Mouse (Mus musculus): ENCODE measurements around the gene Ubac1. TPM values are rescaled to one million over a fixed set of nuclear protein-coding genes. Genes with fewer than 3 reads are reported as not detected.

Ubac1 gene
- total RNA-seq (2014; rRNA removed) (25.4 and 28.4 TPM in 2 replicates), polyA plus RNA-seq (2012; rRNA removed) (22.4 and 23.9 TPM in 2 replicates)

DNA sequence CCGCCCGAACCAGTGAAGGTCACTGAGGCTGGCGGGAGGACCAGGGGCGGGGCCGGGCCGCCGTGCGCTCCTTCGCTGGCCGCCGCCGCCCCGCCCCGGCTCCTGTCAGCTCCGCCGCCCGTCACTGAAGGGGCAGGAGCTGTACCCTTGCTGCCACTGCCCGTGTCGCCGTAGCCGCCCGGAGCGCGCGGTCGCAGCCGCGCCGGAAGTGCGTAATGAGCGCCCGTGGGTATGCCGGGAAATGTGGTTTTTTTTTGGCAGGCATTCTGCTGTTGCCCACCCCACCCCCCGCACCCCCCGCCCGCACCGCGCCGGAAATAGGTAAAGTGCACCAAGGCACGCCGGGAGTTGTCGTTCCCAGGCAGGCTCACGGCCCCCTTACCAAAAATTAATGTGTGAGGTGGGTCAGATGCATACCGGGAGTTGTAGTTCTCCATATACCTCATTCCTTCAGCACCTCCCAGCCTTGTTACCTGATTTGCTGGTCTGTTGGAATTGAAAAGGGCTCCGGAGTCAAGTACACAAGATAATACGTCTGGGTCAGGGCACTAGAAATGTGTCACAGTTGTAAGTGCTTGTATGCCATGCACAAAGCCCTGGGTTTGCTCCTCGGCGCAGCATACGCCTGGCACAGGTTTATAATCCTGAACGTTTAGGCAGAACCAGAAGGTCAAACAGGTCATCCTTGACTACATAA, at the start of gene Ubac1:
TSS of gene Ubac1 (minus strand) at position 187 of the 697 bp plus-strand sequence.
- Histone ChIP-seq H3K79me2 (ENCODE audit: control insufficient read depth, insufficient read depth, low read length) (peaks cover 17% of the 10 kb centered on the region), H3K27ac (replicated peaks; ENCODE audit: insufficient read depth, low read depth, low read length) (peak within 1 kb of the TSS; percentile 89), H3K27me3 (ENCODE audit: control insufficient read depth, insufficient read depth, low read length) (no peaks in the 10 kb centered on the region), H3K4me3 (ENCODE audit: insufficient read depth, low read depth, low read length) (peak within 1 kb of the TSS; percentile 67), H3K9ac (ENCODE audit: low read depth, low read length) (peak within 1 kb of the TSS; percentile 66), H3K36me3 (ENCODE audit: control insufficient read depth, insufficient read depth, low read length) (no peaks in the 10 kb centered on the region), H3K4me1 (ENCODE audit: control insufficient read depth, insufficient read depth, low read length) (peaks cover 12% of the 10 kb centered on the region; the same call in 1 of the 2 replicates)
- 5% methylated on average over 50 of the region's 50 CpGs for WGBS
- peak; percentile 86 for DNase-seq (ENCODE audit: extremely low read depth, low read depth, low spot score)
- TF ChIP-seq POLR2A (IDR thresholded peaks at IDR 0.05; ENCODE audit: extremely low read depth, insufficient read depth, low read length) (0 out of 2 replicates have a peak, but pooled peaks have one; percentile 13), CTCF (IDR thresholded peaks at IDR 0.05; ENCODE audit: low read depth, low read length) (no peak)

DNA sequence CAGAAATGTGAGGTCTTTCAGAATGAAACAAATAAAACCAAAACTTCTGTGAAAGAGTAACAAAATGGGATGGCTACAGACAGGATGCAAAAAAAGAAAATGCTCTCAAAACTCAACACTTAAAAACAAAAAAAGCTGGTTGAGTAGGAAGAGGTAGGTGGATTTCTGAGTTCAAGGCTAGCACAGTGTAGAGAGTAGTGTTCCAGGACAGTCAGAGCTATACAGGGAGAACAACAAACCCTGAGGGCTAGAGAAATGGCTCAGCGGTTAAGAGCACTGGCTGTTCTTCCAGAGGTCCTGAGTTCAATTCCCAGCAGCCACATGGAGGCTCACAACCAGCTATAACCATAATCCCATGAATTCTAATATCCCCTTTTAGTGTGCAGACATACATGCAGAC, 47.0 kb upstream of the Ubac1 start:
- Histone ChIP-seq H3K27ac (replicated peaks; ENCODE audit: insufficient read depth, low read depth, low read length) (no peak overlapping the region), H3K36me3 (ENCODE audit: control insufficient read depth, insufficient read depth, low read length) (no peaks in the 10 kb centered on the region; the same call in 1 of the 2 replicates), H3K79me2 (ENCODE audit: control insufficient read depth, insufficient read depth, low read length) (no peaks in the 10 kb centered on the region), H3K4me1 (ENCODE audit: control insufficient read depth, insufficient read depth, low read length) (no peaks in the 10 kb centered on the region), H3K9ac (ENCODE audit: low read depth, low read length) (no peak overlapping the region), H3K27me3 (ENCODE audit: control insufficient read depth, insufficient read depth, low read length) (no peaks in the 10 kb centered on the region), H3K4me3 (ENCODE audit: insufficient read depth, low read depth, low read length) (no peak overlapping the region)
- no peak for DNase-seq (ENCODE audit: extremely low read depth, low read depth, low spot score)
- WGBS = 89% methylated on average over 1 of the region's 1 CpGs
- TF ChIP-seq POLR2A (IDR thresholded peaks at IDR 0.05; ENCODE audit: extremely low read depth, insufficient read depth, low read length) (no peak), CTCF (IDR thresholded peaks at IDR 0.05; ENCODE audit: low read depth, low read length) (no peak)

DNA sequence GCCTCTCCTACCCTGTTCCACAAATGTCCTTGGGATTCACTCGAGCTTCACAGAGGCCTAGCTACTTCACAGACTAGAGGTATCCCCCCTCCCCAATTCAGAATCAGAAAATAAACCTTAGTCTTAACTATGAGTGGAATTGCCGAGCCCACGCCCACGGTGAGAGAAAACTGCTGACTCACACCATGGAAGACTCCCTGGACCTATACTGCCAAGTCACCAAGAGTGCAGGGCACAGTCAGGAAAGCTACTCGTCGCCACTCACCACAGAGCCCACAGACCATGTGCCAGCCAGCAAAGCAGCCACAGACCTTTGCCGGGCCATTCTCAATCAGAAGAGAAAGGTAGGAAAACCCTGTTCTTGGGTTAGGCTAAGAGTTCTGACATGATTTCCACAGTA, 46.6 kb upstream of the Ubac1 start:
- no peak for TF ChIP-seq POLR2A (IDR thresholded peaks at IDR 0.05; ENCODE audit: extremely low read depth, insufficient read depth, low read length)
- no peak for TF ChIP-seq CTCF (IDR thresholded peaks at IDR 0.05; ENCODE audit: low read depth, low read length)
- 76% methylated on average over 7 of the region's 7 CpGs for WGBS
- no peak overlapping the region for H3K27ac ChIP-seq (replicated peaks; ENCODE audit: insufficient read depth, low read depth, low read length)
- no peaks in the 10 kb centered on the region for H3K27me3 ChIP-seq (ENCODE audit: control insufficient read depth, insufficient read depth, low read length)
- H3K36me3 ChIP-seq (ENCODE audit: control insufficient read depth, insufficient read depth, low read length) = no peaks in the 10 kb centered on the region; the same call in 1 of the 2 replicates
- H3K9ac ChIP-seq (ENCODE audit: low read depth, low read length) = no peak overlapping the region
- no peak overlapping the region for H3K4me3 ChIP-seq (ENCODE audit: insufficient read depth, low read depth, low read length)
- no peaks in the 10 kb centered on the region for H3K79me2 ChIP-seq (ENCODE audit: control insufficient read depth, insufficient read depth, low read length)
- DNase-seq (ENCODE audit: extremely low read depth, low read depth, low spot score) = no peak
- H3K4me1 ChIP-seq (ENCODE audit: control insufficient read depth, insufficient read depth, low read length) = no peaks in the 10 kb centered on the region

DNA sequence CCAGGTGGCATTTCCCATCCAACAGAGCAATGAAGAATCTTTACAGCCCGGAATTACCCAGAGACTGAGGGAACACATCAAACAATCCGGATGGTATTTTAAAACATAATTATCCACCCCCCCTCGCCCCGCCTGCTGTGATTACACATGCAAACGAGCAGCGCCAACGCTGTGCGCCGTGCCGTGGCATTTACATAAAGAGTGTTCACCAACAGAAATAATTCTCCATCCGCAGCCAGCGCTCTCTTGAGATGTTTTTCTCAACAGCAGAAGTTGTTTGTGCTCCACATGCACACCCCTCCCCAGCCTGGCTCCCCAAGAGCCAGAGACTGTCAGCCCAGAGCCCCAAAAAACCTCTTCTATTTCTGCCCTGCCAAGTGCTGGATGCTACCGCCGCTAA, 45.0 kb upstream of the Ubac1 start:
- Histone ChIP-seq H3K79me2 (ENCODE audit: control insufficient read depth, insufficient read depth, low read length) (no peaks in the 10 kb centered on the region), H3K36me3 (ENCODE audit: control insufficient read depth, insufficient read depth, low read length) (no peaks in the 10 kb centered on the region; the same call in 1 of the 2 replicates), H3K4me1 (ENCODE audit: control insufficient read depth, insufficient read depth, low read length) (no peaks in the 10 kb centered on the region), H3K4me3 (ENCODE audit: insufficient read depth, low read depth, low read length) (no peak overlapping the region), H3K27ac (replicated peaks; ENCODE audit: insufficient read depth, low read depth, low read length) (no peak overlapping the region), H3K9ac (ENCODE audit: low read depth, low read length) (no peak overlapping the region), H3K27me3 (ENCODE audit: control insufficient read depth, insufficient read depth, low read length) (no peaks in the 10 kb centered on the region)
- no peak for DNase-seq (ENCODE audit: extremely low read depth, low read depth, low spot score)
- no peak for TF ChIP-seq CTCF (IDR thresholded peaks at IDR 0.05; ENCODE audit: low read depth, low read length)
- no peak for TF ChIP-seq POLR2A (IDR thresholded peaks at IDR 0.05; ENCODE audit: extremely low read depth, insufficient read depth, low read length)
- WGBS = 97% methylated on average over 14 of the region's 14 CpGs

DNA sequence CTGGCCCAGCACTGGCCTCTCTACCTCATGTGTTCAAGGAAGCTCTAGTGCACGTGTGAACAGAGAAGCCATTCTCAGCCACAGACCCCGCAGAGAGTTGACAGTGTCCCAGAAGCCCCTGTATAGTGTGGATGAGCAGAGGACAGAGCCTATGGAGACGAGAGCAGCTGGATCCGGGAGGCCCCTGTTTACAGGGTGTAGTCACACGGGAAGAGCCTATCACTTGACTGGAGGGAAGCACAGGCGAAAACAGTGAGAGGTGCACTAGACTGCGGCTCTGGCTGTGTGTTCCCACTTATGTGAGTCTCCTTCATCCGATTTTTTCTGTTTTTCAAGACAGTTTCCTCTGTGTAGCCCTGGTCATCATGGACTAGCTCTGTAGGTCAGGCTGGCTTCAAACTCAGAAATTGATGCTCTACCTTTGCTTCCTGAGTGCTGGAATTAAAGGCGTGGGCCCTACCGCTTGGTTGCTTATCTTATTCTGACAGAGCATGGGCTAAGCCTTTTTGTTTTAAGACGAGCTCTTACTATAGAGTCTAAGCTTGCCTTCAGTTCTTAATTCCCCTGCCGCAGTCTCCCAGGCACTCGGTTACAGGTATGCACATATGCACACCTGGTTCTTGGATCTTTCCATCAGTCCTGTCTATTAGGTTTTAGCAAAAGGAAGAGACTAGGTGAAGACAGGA, 41.3 kb upstream of the Ubac1 start:
- Histone ChIP-seq H3K9ac (ENCODE audit: low read depth, low read length) (no peak overlapping the region), H3K4me1 (ENCODE audit: control insufficient read depth, insufficient read depth, low read length) (no peaks in the 10 kb centered on the region)

More for the DNA sequence above, 41.3 kb upstream of the Ubac1 start:
- no peaks in the 10 kb centered on the region for H3K79me2 ChIP-seq (ENCODE audit: control insufficient read depth, insufficient read depth, low read length)
- WGBS = 90% methylated on average over 13 of the region's 13 CpGs
- DNase-seq (ENCODE audit: extremely low read depth, low read depth, low spot score) = no peak
- H3K27me3 ChIP-seq (ENCODE audit: control insufficient read depth, insufficient read depth, low read length) = no peaks in the 10 kb centered on the region
- TF ChIP-seq CTCF (IDR thresholded peaks at IDR 0.05; ENCODE audit: low read depth, low read length) = no peak
- H3K27ac ChIP-seq (replicated peaks; ENCODE audit: insufficient read depth, low read depth, low read length) = no peak overlapping the region
- H3K4me3 ChIP-seq (ENCODE audit: insufficient read depth, low read depth, low read length) = no peak overlapping the region
- H3K36me3 ChIP-seq (ENCODE audit: control insufficient read depth, insufficient read depth, low read length) = peaks cover 2% of the 10 kb centered on the region; the same call in 1 of the 2 replicates

All from liver, adult 2 months (tissue).